Mouse (Mus musculus): ENCODE measurements around the gene Cdhr5. TPM values are rescaled to one million over a fixed set of nuclear protein-coding genes. Genes with fewer than 3 reads are reported as not detected.

Gene Cdhr5
- polyA plus RNA-seq, 1 experiment, result 0.15 TPM

DNA sequence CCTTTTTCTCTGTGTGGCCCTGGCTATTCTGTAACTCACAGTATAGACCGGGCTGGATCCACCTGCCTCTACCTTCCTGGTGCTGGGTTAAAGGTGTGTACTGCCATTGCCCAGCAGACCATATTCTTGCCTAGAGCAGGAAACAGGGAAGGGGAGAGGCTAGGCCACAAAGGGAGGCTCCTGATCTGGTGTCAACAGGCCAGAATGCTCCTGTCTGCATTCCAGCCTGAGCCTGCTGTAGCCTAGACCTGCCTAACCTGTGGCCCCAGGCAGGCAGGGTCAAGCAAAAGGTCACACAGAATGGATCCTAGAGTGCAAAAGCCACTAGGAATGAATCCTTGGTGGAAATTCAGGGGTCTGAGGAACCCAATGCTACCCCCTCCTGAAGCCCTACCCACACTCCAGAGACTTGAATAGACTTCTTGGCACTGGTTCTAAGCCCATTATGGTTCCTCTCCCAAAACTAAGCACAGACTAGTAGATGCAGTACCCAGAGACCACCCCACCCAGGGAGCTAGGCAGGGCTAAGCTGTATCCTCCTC is 57.0 kb downstream of the Cdhr5 start:
- 94% methylated on average over 1 of the region's 1 CpGs for WGBS
- no peak for TF ChIP-seq CTCF (IDR thresholded peaks at IDR 0.05; ENCODE audit: extremely low read depth, insufficient read depth, insufficient read length, insufficient replicate concordance)
- no peak for TF ChIP-seq POLR2A (IDR thresholded peaks at IDR 0.05; ENCODE audit: low read depth, low read length)
- H3K4me3 ChIP-seq (ENCODE audit: extremely low read depth, insufficient read depth, insufficient read length), result no peak overlapping the region
- peaks cover 24% of the 10 kb centered on the region for H3K4me1 ChIP-seq (ENCODE audit: control insufficient read depth, insufficient read depth, insufficient read length)
- H3K27ac ChIP-seq (ENCODE audit: insufficient read depth, low read length), result no peak overlapping the region
- no peak for DNase-seq (ENCODE audit: low read depth in 1 of 2, low spot score in 2 of 2)
- no peaks in the 10 kb centered on the region for H3K36me3 ChIP-seq (ENCODE audit: control insufficient read depth, insufficient read depth, low read length)
- no peaks in the 10 kb centered on the region for H3K27me3 ChIP-seq (ENCODE audit: control insufficient read depth, insufficient read depth, low read length)

Other genes starting within 250 kb of the Cdhr5 start
- not detected in 2 replicates for gene Gm17387, start 247.7 kb downstream of the Cdhr5 start, polyA plus RNA-seq (2012; rRNA removed)
- gene B4galnt4, start 215.7 kb downstream of the Cdhr5 start, polyA plus RNA-seq (2012; rRNA removed), result 0.79 and 1.9 TPM in 2 replicates
- 30.1 and 36.7 TPM in 2 replicates for gene Pkp3, start 198.6 kb downstream of the Cdhr5 start, polyA plus RNA-seq (2012; rRNA removed)
- gene Sigirr, start 176.2 kb downstream of the Cdhr5 start, polyA plus RNA-seq (2012; rRNA removed), result 35.8 and 45.5 TPM in 2 replicates
- 0.02 and 0.23 TPM in 2 replicates for gene Ano9, start 159.0 kb downstream of the Cdhr5 start, polyA plus RNA-seq (2012; rRNA removed)
- 26.8 and 27.0 TPM in 2 replicates for gene Ptdss2, start 154.4 kb downstream of the Cdhr5 start, polyA plus RNA-seq (2012; rRNA removed)
- gene Rnh1, start 103.9 kb downstream of the Cdhr5 start, polyA plus RNA-seq (2012; rRNA removed), result 90.8 and 113 TPM in 2 replicates
- gene Hras, start 82.8 kb downstream of the Cdhr5 start, polyA plus RNA-seq (2012; rRNA removed), result 29.0 and 33.2 TPM in 2 replicates
- gene Lrrc56, start 82.6 kb downstream of the Cdhr5 start, polyA plus RNA-seq (2012; rRNA removed), result 5.2 and 5.5 TPM in 2 replicates
- gene Lmntd2, start 62.7 kb downstream of the Cdhr5 start, polyA plus RNA-seq (2012; rRNA removed), result 6.8 and 7.4 TPM in 2 replicates
- 13.0 and 18.4 TPM in 2 replicates for gene Rassf7, start 60.9 kb downstream of the Cdhr5 start, polyA plus RNA-seq (2012; rRNA removed)
- gene Phrf1, start 48.0 kb downstream of the Cdhr5 start, polyA plus RNA-seq (2012; rRNA removed), result 29.3 and 31.4 TPM in 2 replicates
- gene Irf7, start 10.3 kb downstream of the Cdhr5 start, polyA plus RNA-seq (2012; rRNA removed), result 105 and 160 TPM in 2 replicates
- 1.6 and 4.5 TPM in 2 replicates for gene Sct, start 2.3 kb upstream of the Cdhr5 start, polyA plus RNA-seq (2012; rRNA removed)
- gene Drd4, start 15.2 kb upstream of the Cdhr5 start, polyA plus RNA-seq (2012; rRNA removed), result 0.09 and 0.22 TPM in 2 replicates
- gene Deaf1, start 50.9 kb upstream of the Cdhr5 start, polyA plus RNA-seq (2012; rRNA removed), result 15.3 and 15.9 TPM in 2 replicates
- 32.4 and 37.0 TPM in 2 replicates for gene Tmem80, start 51.0 kb upstream of the Cdhr5 start, polyA plus RNA-seq (2012; rRNA removed)
- gene Eps8l2, start 62.1 kb upstream of the Cdhr5 start, polyA plus RNA-seq (2012; rRNA removed), result 2.5 TPM in 2 replicates
- 155 and 184 TPM in 2 replicates for gene Taldo1, start 115.4 kb upstream of the Cdhr5 start, polyA plus RNA-seq (2012; rRNA removed)
- gene Gatd1, start 137.3 kb upstream of the Cdhr5 start, polyA plus RNA-seq (2012; rRNA removed), result 56.7 and 72.5 TPM in 2 replicates
- 0.08 and 0.11 TPM in 2 replicates for gene Cend1, start 152.7 kb upstream of the Cdhr5 start, polyA plus RNA-seq (2012; rRNA removed)
- gene Slc25a22, start 161.1 kb upstream of the Cdhr5 start, polyA plus RNA-seq (2012; rRNA removed), result 66.2 and 89.4 TPM in 2 replicates
- 20.4 and 31.0 TPM in 2 replicates for gene Pidd1, start 167.2 kb upstream of the Cdhr5 start, polyA plus RNA-seq (2012; rRNA removed)
- 645 and 662 TPM in 2 replicates for gene Rplp2, start 170.6 kb upstream of the Cdhr5 start, polyA plus RNA-seq (2012; rRNA removed)
- gene Pnpla2, start 178.4 kb upstream of the Cdhr5 start, polyA plus RNA-seq (2012; rRNA removed), result 87.3 and 106 TPM in 2 replicates
- 14.4 and 17.7 TPM in 2 replicates for gene Cracr2b, start 184.3 kb upstream of the Cdhr5 start, polyA plus RNA-seq (2012; rRNA removed)
- 89.5 and 114 TPM in 2 replicates for gene Cd151, start 190.6 kb upstream of the Cdhr5 start, polyA plus RNA-seq (2012; rRNA removed)
- 20.5 and 23.5 TPM in 2 replicates for gene Polr2l, start 198.3 kb upstream of the Cdhr5 start, polyA plus RNA-seq (2012; rRNA removed)
- gene Tspan4, start 198.5 kb upstream of the Cdhr5 start, polyA plus RNA-seq (2012; rRNA removed), result 97.6 and 109 TPM in 2 replicates